Mouse (Mus musculus) heart, embryonic 12.5 days (tissue): ENCODE measurements at regions not wholly inside any gene's neighbourhood (a gene's known extent, or its start where the extent isn't known, plus 50 kb on each side); places are given as distances from the start of the nearest gene placed in this dataset.

Source experiments
- ATAC-seq: fragments of 200-750 bp; cut with Nextera tagmentation; 2 replicates; pipeline ENCODE4 v1.8.0; 2017; ENCODE audit warnings: moderate TSS enrichment, moderate library complexity; ENCODE audit not compliant: insufficient number of reproducible peaks, low FRiP score
- H3K27ac ChIP-seq: fragments of 300-500 bp; sonication (generic); 2 replicates; pipeline ENCODE4 v1.5.1; 2016; ENCODE audit warnings: mild to moderate bottlenecking, moderate library complexity; ENCODE audit not compliant: poor library complexity, severe bottlenecking
- H3K27me3 ChIP-seq: fragments of 300-500 bp; sonication (generic); replicated peaks from 2 replicates; pipeline ENCODE4 v1.6.1; 2016; ENCODE audit warnings: mild to moderate bottlenecking, moderate library complexity
- H3K36me3 ChIP-seq: fragments of 300-500 bp; sonication (generic); 2 replicates; pipeline ENCODE4 v1.6.1; 2016; ENCODE audit warnings: mild to moderate bottlenecking, moderate library complexity
- H3K4me1 ChIP-seq: fragments of 300-500 bp; sonication (generic); replicated peaks from 2 replicates; pipeline ENCODE4 v1.6.1; 2016; ENCODE audit warnings: mild to moderate bottlenecking
- H3K4me2 ChIP-seq: fragments of 300-500 bp; sonication (generic); 2 replicates; pipeline ENCODE4 v1.6.1; 2016; ENCODE audit warnings: mild to moderate bottlenecking, moderate library complexity
- H3K4me3 ChIP-seq: fragments of 300-500 bp; sonication (generic); 2 replicates; pipeline ENCODE4 v1.5.1; 2016; ENCODE audit warnings: mild to moderate bottlenecking
- H3K9ac ChIP-seq: fragments of 300-500 bp; sonication (generic); 2 replicates; pipeline ENCODE4 v1.6.1; 2016; ENCODE audit warnings: mild to moderate bottlenecking, moderate library complexity
- H3K9me3 ChIP-seq: fragments of 300-500 bp; sonication (generic); replicated peaks from 2 replicates; pipeline ENCODE4 v1.6.1; 2016; ENCODE audit warnings: mild to moderate bottlenecking, moderate library complexity
- WGBS: fragments of 180-500 bp; shearing (Covaris S2); methylation state at CpG from one replicate; pipeline ENCODE4 v1.1.7; 2016; 5-methylcytosine and 5-hydroxymethylcytosine counted together

GRCm38 (mm10) chr1:75612083-75612720 lies 66.1 kb downstream of the Slc4a3 start:
- no peaks in the 10 kb centered on the region for H3K27me3 ChIP-seq
- no peaks in the 10 kb centered on the region; the same call in 1 of the 2 replicates for H3K4me1 ChIP-seq
- H3K9ac ChIP-seq, result no peak overlapping the region
- 73% methylated on average over 13 of the region's 13 CpGs for WGBS
- no peak for ATAC-seq
- no peak overlapping the region for H3K27ac ChIP-seq
- H3K36me3 ChIP-seq, result no peaks in the 10 kb centered on the region
- no peak overlapping the region for H3K4me2 ChIP-seq
- H3K4me3 ChIP-seq, result no peak overlapping the region
- peaks cover 4% of the 10 kb centered on the region; the same call in 1 of the 2 replicates for H3K9me3 ChIP-seq

- H3K27ac ChIP-seq, result no peak overlapping the region
- H3K4me3 ChIP-seq, result no peak overlapping the region
- peaks cover 4% of the 10 kb centered on the region; the same call in 1 of the 2 replicates for H3K9me3 ChIP-seq
- ATAC-seq, result no peak
- no peaks in the 10 kb centered on the region; the same call in 1 of the 2 replicates for H3K4me1 ChIP-seq
- no peaks in the 10 kb centered on the region for H3K36me3 ChIP-seq
- H3K27me3 ChIP-seq, result no peaks in the 10 kb centered on the region
- 42% methylated on average over 2 of the region's 2 CpGs for WGBS
- H3K4me2 ChIP-seq, result no peak overlapping the region
- H3K9ac ChIP-seq, result no peak overlapping the region
Observed at GRCm38 (mm10) chr1:75613206-75613605, 67.1 kb downstream of the Slc4a3 start.

GRCm38 (mm10) chr1:75616971-75617370 lies 70.9 kb downstream of the Slc4a3 start:
- no peak overlapping the region for H3K4me2 ChIP-seq
- H3K27me3 ChIP-seq, result no peaks in the 10 kb centered on the region
- peaks cover 7% of the 10 kb centered on the region for H3K4me1 ChIP-seq
- no peak overlapping the region for H3K27ac ChIP-seq
- H3K36me3 ChIP-seq, result no peaks in the 10 kb centered on the region
- ATAC-seq, result no peak
- peaks cover 4% of the 10 kb centered on the region; the same call in 1 of the 2 replicates for H3K9me3 ChIP-seq
- 85% methylated on average over 2 of the region's 2 CpGs for WGBS
- no peak overlapping the region for H3K4me3 ChIP-seq
- H3K9ac ChIP-seq, result no peak overlapping the region

- WGBS, result 36% methylated on average over 7 of the region's 7 CpGs
- Histone ChIP-seq H3K36me3 (no peaks in the 10 kb centered on the region), H3K9ac (no peak overlapping the region), H3K4me1 (peaks cover 7% of the 10 kb centered on the region), H3K4me3 (no peak overlapping the region), H3K27me3 (no peaks in the 10 kb centered on the region), H3K27ac (no peak overlapping the region), H3K4me2 (no peak overlapping the region), H3K9me3 (peaks cover 4% of the 10 kb centered on the region; the same call in 1 of the 2 replicates)
- no peak for ATAC-seq
Observed at GRCm38 (mm10) chr1:75618367-75618790, 72.3 kb downstream of the Slc4a3 start.

GRCm38 (mm10) chr1:75630287-75630686 lies 84.2 kb downstream of the Slc4a3 start:
- H3K27ac ChIP-seq, result no peak overlapping the region
- H3K27me3 ChIP-seq, result no peaks in the 10 kb centered on the region
- no peaks in the 10 kb centered on the region for H3K4me1 ChIP-seq
- no peak for ATAC-seq
- H3K9me3 ChIP-seq, result no peaks in the 10 kb centered on the region
- 86% methylated on average over 2 of the region's 2 CpGs for WGBS
- no peak overlapping the region for H3K9ac ChIP-seq
- H3K4me3 ChIP-seq, result no peak overlapping the region
- H3K36me3 ChIP-seq, result no peaks in the 10 kb centered on the region
- H3K4me2 ChIP-seq, result no peak overlapping the region

- H3K27me3 ChIP-seq, result no peaks in the 10 kb centered on the region
- H3K4me2 ChIP-seq, result no peak overlapping the region
- WGBS, result 50% methylated on average over 1 of the region's 1 CpGs
- H3K9ac ChIP-seq, result no peak overlapping the region
- H3K9me3 ChIP-seq, result no peaks in the 10 kb centered on the region
- no peaks in the 10 kb centered on the region for H3K36me3 ChIP-seq
- H3K4me3 ChIP-seq, result no peak overlapping the region
- H3K27ac ChIP-seq, result no peak overlapping the region
- no peak for ATAC-seq
- H3K4me1 ChIP-seq, result no peaks in the 10 kb centered on the region
Observed at GRCm38 (mm10) chr1:75631729-75632128, 85.7 kb downstream of the Slc4a3 start.

- Histone ChIP-seq H3K27ac (no peak overlapping the region), H3K4me2 (no peak overlapping the region), H3K27me3 (no peaks in the 10 kb centered on the region), H3K9me3 (no peaks in the 10 kb centered on the region), H3K4me3 (no peak overlapping the region), H3K4me1 (no peaks in the 10 kb centered on the region), H3K9ac (no peak overlapping the region), H3K36me3 (no peaks in the 10 kb centered on the region)
- WGBS, result 89% methylated on average over 4 of the region's 4 CpGs
- ATAC-seq, result no peak
Observed at GRCm38 (mm10) chr1:75635591-75635990, 89.5 kb downstream of the Slc4a3 start.

GRCm38 (mm10) chr1:75639031-75640001 lies 93.2 kb downstream of the Slc4a3 start:
- 65% methylated on average over 8 of the region's 8 CpGs for WGBS
- no peaks in the 10 kb centered on the region for H3K27me3 ChIP-seq

GRCm38 (mm10) chr1:75642496-75642895 lies 96.4 kb downstream of the Slc4a3 start:
- no peaks in the 10 kb centered on the region for H3K9me3 ChIP-seq
- H3K27ac ChIP-seq, result no peak overlapping the region
- no peak for ATAC-seq
- no peak overlapping the region for H3K4me3 ChIP-seq
- peaks cover 8% of the 10 kb centered on the region for H3K4me1 ChIP-seq
- WGBS, result 62% methylated on average over 3 of the region's 3 CpGs
- no peaks in the 10 kb centered on the region for H3K36me3 ChIP-seq
- no peak overlapping the region for H3K9ac ChIP-seq
- H3K27me3 ChIP-seq, result no peaks in the 10 kb centered on the region
- no peak overlapping the region for H3K4me2 ChIP-seq

More at GRCm38 (mm10) chr1:75639031-75640001, 93.2 kb downstream of the Slc4a3 start:
- H3K4me3 ChIP-seq, result no peak overlapping the region
- no peak for ATAC-seq
- H3K9ac ChIP-seq, result no peak overlapping the region
- no peaks in the 10 kb centered on the region for H3K36me3 ChIP-seq
- H3K9me3 ChIP-seq, result no peaks in the 10 kb centered on the region
- H3K4me1 ChIP-seq, result no peaks in the 10 kb centered on the region
- no peak overlapping the region for H3K27ac ChIP-seq
- H3K4me2 ChIP-seq, result no peak overlapping the region

GRCm38 (mm10) chr1:75652547-75652946 lies 106.5 kb downstream of the Slc4a3 start:
- no peaks in the 10 kb centered on the region for H3K36me3 ChIP-seq
- H3K9me3 ChIP-seq, result no peaks in the 10 kb centered on the region
- 22% methylated on average over 10 of the region's 10 CpGs for WGBS
- no peak overlapping the region for H3K4me3 ChIP-seq
- no peak for ATAC-seq
- H3K27ac ChIP-seq, result no peak overlapping the region
- no peak overlapping the region for H3K9ac ChIP-seq
- H3K4me1 ChIP-seq, result no peaks in the 10 kb centered on the region
- H3K27me3 ChIP-seq, result no peaks in the 10 kb centered on the region
- no peak overlapping the region for H3K4me2 ChIP-seq

- no peaks in the 10 kb centered on the region for H3K9me3 ChIP-seq
- no peak for ATAC-seq
- H3K36me3 ChIP-seq, result no peaks in the 10 kb centered on the region
- 53% methylated on average over 3 of the region's 3 CpGs for WGBS
- no peaks in the 10 kb centered on the region for H3K4me1 ChIP-seq
- no peaks in the 10 kb centered on the region for H3K27me3 ChIP-seq
- H3K9ac ChIP-seq, result no peak overlapping the region
- H3K4me2 ChIP-seq, result peak overlapping the region; percentile 56
- no peak overlapping the region for H3K4me3 ChIP-seq
- no peak overlapping the region for H3K27ac ChIP-seq
Observed at GRCm38 (mm10) chr1:75652987-75653573, 107.0 kb downstream of the Slc4a3 start.
